Comparison of ENCODE assay signal across 31 mouse cellular contexts in genomic region chr8:34496751-34497150, GRCm38 (mm10).
"Had no signal": no experiment of that assay in that cellular context is flagged by ENCODE, and none has a peak within 500 bp of the region (broad histone marks: within the 10 kb centered on the region; RNA-seq: fewer than 3 reads in every experiment).

No protein-coding gene starts in this region.

- DNase-seq: left cerebral cortex, postnatal 4 days; liver; liver, embryonic 13.5 days; liver, postnatal 0 days; lung, adult 18-20 months; lung, adult 2 months; lung, embryonic 14.5 days; lung, postnatal 10 days; lung, postnatal 14 days; lung, postnatal 4 days; midbrain, embryonic 14.5 days had no signal

- H3K4me3 ChIP-seq: limb, embryonic 10.5 days; limb, embryonic 12.5 days; limb, embryonic 13.5 days; limb, embryonic 15.5 days; liver, embryonic 12.5 days; liver, embryonic 13.5 days; liver, embryonic 15.5 days; lung, embryonic 15.5 days; megakaryocyte, embryonic 14.5 days; midbrain, embryonic 10.5 days; midbrain, embryonic 12.5 days; midbrain, embryonic 13.5 days; midbrain, embryonic 15.5 days; myocyte; neural tube, embryonic 12.5 days; neural tube, embryonic 13.5 days had no signal

- H3K27ac ChIP-seq: limb, embryonic 10.5 days; limb, embryonic 12.5 days; limb, embryonic 13.5 days; limb, embryonic 15.5 days; liver, embryonic 12.5 days; liver, embryonic 13.5 days; liver, embryonic 14.5 days; liver, embryonic 15.5 days; lung, embryonic 15.5 days; macrophage; midbrain, embryonic 10.5 days; midbrain, embryonic 12.5 days; midbrain, embryonic 13.5 days; midbrain, embryonic 15.5 days; neural tube, embryonic 12.5 days; neural tube, embryonic 13.5 days had no signal

- H3K9ac ChIP-seq: limb, embryonic 12.5 days; limb, embryonic 13.5 days; limb, embryonic 15.5 days; liver, embryonic 12.5 days; liver, embryonic 13.5 days; liver, embryonic 14.5 days; liver, embryonic 15.5 days; liver, postnatal 0 days; lung, embryonic 14.5 days; lung, embryonic 15.5 days; midbrain, embryonic 12.5 days; midbrain, embryonic 13.5 days; midbrain, embryonic 15.5 days; neural tube, embryonic 12.5 days; neural tube, embryonic 13.5 days had no signal

- ATAC-seq: liver, embryonic 12.5 days; liver, postnatal 0 days; midbrain, embryonic 13.5 days; midbrain, embryonic 15.5 days; midbrain, embryonic 16.5 days had no signal

- H3K9me3 ChIP-seq: limb, embryonic 10.5 days; limb, embryonic 12.5 days; limb, embryonic 13.5 days; limb, embryonic 15.5 days; liver, embryonic 12.5 days; liver, embryonic 13.5 days; liver, embryonic 15.5 days; lung, embryonic 15.5 days; megakaryocyte, embryonic 14.5 days; midbrain, embryonic 10.5 days; midbrain, embryonic 12.5 days; midbrain, embryonic 13.5 days; midbrain, embryonic 15.5 days; neural tube, embryonic 12.5 days; neural tube, embryonic 13.5 days had no signal

- H3K36me3 ChIP-seq: limb, embryonic 10.5 days; limb, embryonic 12.5 days; limb, embryonic 13.5 days; limb, embryonic 15.5 days; liver, embryonic 12.5 days; liver, embryonic 13.5 days; liver, embryonic 15.5 days; lung, embryonic 15.5 days; midbrain, embryonic 10.5 days; midbrain, embryonic 12.5 days; midbrain, embryonic 13.5 days; midbrain, embryonic 15.5 days; neural tube, embryonic 12.5 days; neural tube, embryonic 13.5 days had no signal

- H3K27me3 ChIP-seq: limb, embryonic 12.5 days; limb, embryonic 13.5 days; limb, embryonic 15.5 days; liver, embryonic 12.5 days; liver, embryonic 13.5 days; liver, embryonic 15.5 days; lung, embryonic 15.5 days; midbrain, embryonic 12.5 days; midbrain, embryonic 13.5 days; midbrain, embryonic 15.5 days; neural tube, embryonic 12.5 days; neural tube, embryonic 13.5 days had no signal

- H3K4me2 ChIP-seq: limb, embryonic 12.5 days; limb, embryonic 13.5 days; limb, embryonic 15.5 days; liver, embryonic 11.5 days; liver, embryonic 12.5 days; liver, embryonic 13.5 days; liver, embryonic 15.5 days; lung, embryonic 14.5 days; lung, embryonic 15.5 days; midbrain, embryonic 11.5 days; midbrain, embryonic 12.5 days; midbrain, embryonic 13.5 days; midbrain, embryonic 15.5 days; neural tube, embryonic 12.5 days; neural tube, embryonic 13.5 days had no signal

- H3K4me1 ChIP-seq: limb, embryonic 10.5 days; limb, embryonic 12.5 days; limb, embryonic 13.5 days; limb, embryonic 15.5 days; liver, embryonic 12.5 days; liver, embryonic 13.5 days; liver, embryonic 15.5 days; lung, embryonic 15.5 days; midbrain, embryonic 12.5 days; neural tube, embryonic 12.5 days; neural tube, embryonic 13.5 days had no signal
